Mouse (Mus musculus): ENCODE results near the gene Olfr303. TPM values are rescaled to one million over a fixed set of nuclear protein-coding genes. Genes with fewer than 3 reads are reported as not detected.

The Olfr303 gene
- not detected for polyA plus RNA-seq (2017; shearing (Covaris generic))

GRCm38 (mm10) chr7:86397689-86398088 lies at the start of gene Olfr303:
Gene Olfr303 (minus strand): TSS chr7:86397789.

GRCm38 (mm10) chr7:86403546-86403945 lies 6.0 kb upstream of the Olfr303 start, which contains the start of gene Olfr301:
Gene Olfr301 (plus strand): TSS chr7:86403846.

GRCm38 (mm10) chr7:86386558-86386957 lies 11.0 kb downstream of the Olfr303 start, which contains the start of gene Olfr304:
Gene Olfr304 (minus strand): TSS chr7:86386658.

GRCm38 (mm10) chr7:86366828-86367227 lies 30.8 kb downstream of the Olfr303 start, which contains the start of gene Olfr305:
Gene Olfr305 (minus strand): TSS chr7:86366928.

Other genes with a start within 250 kb of the Olfr303 start
- gene Vmn2r75, start 226.0 kb downstream of the Olfr303 start, polyA plus RNA-seq (2017; shearing (Covaris generic)), result not detected
- under 1 TPM; 0.04 to 0.05 TPM for gene Vmn2r76, start 151.5 kb downstream of the Olfr303 start, polyA plus RNA-seq (2017; shearing (Covaris generic))
- gene Olfr310, start 120.6 kb downstream of the Olfr303 start, polyA plus RNA-seq (2017; shearing (Covaris generic)), result under 1 TPM in 1 of 2 experiments, not detected in 1; 0.16 TPM
- gene Olfr309, start 84.1 kb downstream of the Olfr303 start, polyA plus RNA-seq (2017; shearing (Covaris generic)), result not detected
- gene Olfr308, start 72.2 kb downstream of the Olfr303 start, polyA plus RNA-seq (2017; shearing (Covaris generic)), result under 1 TPM in 1 of 2 experiments, not detected in 1; 0.06 TPM
- gene Olfr307, start 60.2 kb downstream of the Olfr303 start, polyA plus RNA-seq (2017; shearing (Covaris generic)), result under 1 TPM; 0.06 to 0.07 TPM
- gene Olfr305, start 30.9 kb downstream of the Olfr303 start, polyA plus RNA-seq (2017; shearing (Covaris generic)), result not detected
- not detected for gene Olfr304, start 11.1 kb downstream of the Olfr303 start, polyA plus RNA-seq (2017; shearing (Covaris generic))
- not detected for gene Olfr301, start 6.1 kb upstream of the Olfr303 start, polyA plus RNA-seq (2017; shearing (Covaris generic))
- not detected for gene Olfr299, start 62.1 kb upstream of the Olfr303 start, polyA plus RNA-seq (2017; shearing (Covaris generic))
- not detected for gene Olfr298, start 94.7 kb upstream of the Olfr303 start, polyA plus RNA-seq (2017; shearing (Covaris generic))
- not detected for gene Olfr297, start 122.2 kb upstream of the Olfr303 start, polyA plus RNA-seq (2017; shearing (Covaris generic))
- under 1 TPM in 1 of 2 experiments, not detected in 1; 0.04 TPM for gene Olfr295, start 186.1 kb upstream of the Olfr303 start, polyA plus RNA-seq (2017; shearing (Covaris generic))
- gene Olfr294, start 218.9 kb upstream of the Olfr303 start, polyA plus RNA-seq (2017; shearing (Covaris generic)), result not detected